Mouse (Mus musculus) brain, embryonic 14.5 days (tissue): ENCODE measurements around the gene Golga4. TPM values are rescaled to one million over a fixed set of nuclear protein-coding genes. Genes with fewer than 3 reads are reported as not detected.

ENCODE experiments used
- DNase-seq: peaks from one replicate; pipeline ENCODE4 v3.0.0-alpha.2; 2011; ENCODE audit warnings: low read depth
- CTCF ChIP-seq: fragments of 200-500 bp; IDR thresholded peaks from 2 replicates; pipeline ENCODE4 v1.5.1; 2012; ENCODE audit warnings: inconsistent platforms, mild to moderate bottlenecking, moderate library complexity, borderline replicate concordance; ENCODE audit not compliant: insufficient read depth, insufficient read length; ENCODE audit errors: extremely low read depth
- POLR2A ChIP-seq: fragments of 200-500 bp; IDR thresholded peaks from 2 replicates; pipeline ENCODE4 v1.6.1; 2012; ENCODE audit warnings: mild to moderate bottlenecking, inconsistent platforms, borderline replicate concordance; ENCODE audit not compliant: poor library complexity, insufficient read depth, insufficient read length, severe bottlenecking; ENCODE audit errors: extremely low read depth
- polyA plus RNA-seq: library from polyadenylated mRNA; depleted of rRNA; stranded (reverse); fragments of >200 nt; gene quantifications from 2 replicates; pipeline ENCODE4 v1.2.3, GENCODE M21; 2012; rRNA removed

The Golga4 gene
- 44.5 and 60.5 TPM in 2 replicates for polyA plus RNA-seq

DNA sequence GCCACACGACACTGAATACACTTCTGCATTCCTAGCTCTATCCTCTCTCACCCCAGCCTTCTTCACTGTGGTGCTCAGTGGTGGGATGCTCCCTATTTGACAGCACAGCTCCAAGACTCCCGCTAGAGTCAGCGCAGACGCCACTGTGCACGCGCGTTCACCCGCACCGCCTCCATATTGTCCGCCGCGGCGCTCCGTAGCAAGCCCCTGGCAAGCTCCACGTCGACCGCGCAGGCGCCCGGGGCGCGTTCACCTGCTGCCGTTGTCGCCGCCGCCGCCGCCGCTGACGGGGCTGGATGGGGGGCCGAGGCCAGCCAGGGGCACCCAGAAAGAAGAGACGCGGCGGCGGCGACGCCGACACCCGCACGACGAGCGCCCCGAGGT lies at the start of gene Golga4:
Gene Golga4, plus strand, starts transcription at position 248 of the 384 bp plus-strand sequence.
- DNase-seq = peak; percentile 97
- peak; percentile 73; the same call in 1 of the 2 replicates for TF ChIP-seq POLR2A
- TF ChIP-seq CTCF = no peak

DNA sequence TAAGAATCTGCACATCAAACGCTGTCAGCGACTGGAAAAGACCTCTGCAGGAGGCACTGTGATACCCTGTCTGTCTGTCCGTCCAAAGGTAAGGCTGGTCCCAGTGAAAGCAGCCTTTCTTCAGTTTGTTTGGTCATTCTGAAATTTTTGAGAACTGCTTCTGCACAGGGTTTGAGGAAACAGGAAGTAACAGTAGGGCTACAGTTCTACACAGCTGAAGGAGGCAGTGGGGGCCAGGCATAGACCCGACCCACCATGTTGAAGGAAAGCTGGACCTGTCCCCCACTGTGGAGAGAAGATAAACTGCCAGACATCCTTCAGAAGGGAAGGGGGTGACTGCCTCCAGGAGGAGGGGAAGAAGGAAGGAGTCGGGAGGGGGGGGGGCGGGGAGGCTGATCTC lies 49.7 kb upstream of the Golga4 start:
- TF ChIP-seq CTCF (no peak), POLR2A (no peak)
- no peak for DNase-seq

DNA sequence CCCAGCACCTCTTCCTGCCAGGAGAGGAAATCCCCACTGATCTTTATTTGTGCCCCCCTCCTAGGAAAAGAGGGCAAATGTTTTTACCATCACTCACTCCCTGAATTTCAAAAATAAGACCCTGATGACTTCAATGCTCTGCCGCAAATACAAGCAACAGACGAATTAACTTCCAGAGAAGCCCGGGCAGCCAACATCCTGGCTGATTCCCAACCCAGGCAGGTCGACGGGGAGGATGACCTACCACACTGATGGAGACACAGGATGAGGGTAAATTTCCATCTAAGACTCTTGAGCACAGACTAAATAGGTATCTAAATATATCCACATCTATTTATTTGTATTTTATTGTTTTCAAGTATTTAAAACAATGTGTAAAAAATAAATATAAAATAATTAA lies 48.0 kb upstream of the Golga4 start:
- no peak for DNase-seq
- TF ChIP-seq POLR2A (no peak), CTCF (no peak)

DNA sequence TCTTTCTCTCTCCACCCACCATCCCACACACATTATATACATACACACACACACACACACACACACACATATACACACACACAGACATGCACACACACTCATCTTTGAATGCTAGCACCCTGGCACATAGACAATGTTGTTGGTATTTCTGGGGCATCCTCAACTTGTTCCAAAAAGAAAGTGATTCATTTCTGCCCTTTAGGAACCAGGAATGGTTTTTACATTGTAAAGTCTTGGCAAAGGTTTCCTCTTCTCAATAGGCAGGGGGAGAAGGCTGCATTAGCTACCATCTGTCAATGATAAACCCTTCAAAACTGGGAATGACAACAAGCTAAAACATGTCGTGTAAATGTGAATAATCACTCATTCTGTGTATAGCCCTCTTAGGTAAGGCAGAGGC lies 42.0 kb upstream of the Golga4 start:
- TF ChIP-seq POLR2A = no peak
- no peak for TF ChIP-seq CTCF
- DNase-seq = no peak

DNA sequence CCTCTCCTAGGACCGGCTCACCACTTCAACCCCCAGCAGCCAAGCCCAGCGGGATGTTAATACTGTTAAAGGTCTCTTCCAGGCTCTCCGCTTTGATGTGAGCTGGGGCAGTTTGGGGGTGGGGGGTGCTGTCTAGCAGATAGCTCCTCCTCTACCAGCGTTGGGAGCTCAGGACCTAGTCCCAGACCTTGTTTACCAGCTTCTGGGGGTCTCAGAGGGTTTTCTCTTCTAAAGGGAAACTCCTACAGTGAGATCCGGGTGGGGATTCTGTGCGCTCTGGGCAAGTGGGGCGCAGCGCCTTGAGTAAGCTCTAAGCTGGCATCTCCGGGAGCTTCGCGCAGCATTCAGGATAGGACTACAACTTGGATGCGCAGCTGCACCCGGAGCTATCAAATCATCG lies 37.8 kb upstream of the Golga4 start:
- DNase-seq = peak; percentile 41
- TF ChIP-seq POLR2A = no peak

DNA sequence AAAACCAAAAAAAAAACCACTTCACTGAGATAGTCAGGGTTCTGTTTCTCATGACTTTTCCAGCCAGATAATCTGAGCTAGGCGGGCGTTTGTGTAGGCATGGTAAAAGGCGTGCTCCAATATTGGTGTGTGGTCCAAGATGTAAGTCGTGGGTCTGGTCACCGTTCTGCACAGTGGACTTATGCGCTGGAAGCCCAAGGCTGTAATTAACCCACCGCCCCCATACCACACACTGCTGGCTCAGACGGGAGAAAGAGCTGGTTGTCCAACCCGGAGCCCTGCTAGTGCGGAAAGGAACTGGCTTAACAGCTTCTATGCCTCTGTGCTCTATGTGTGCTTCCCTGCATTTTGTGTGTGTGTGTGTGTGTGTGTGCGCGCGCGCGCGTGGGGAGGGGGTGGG lies 36.8 kb upstream of the Golga4 start:
- DNase-seq = peak; percentile 47
- TF ChIP-seq CTCF (no peak), POLR2A (no peak)

DNA sequence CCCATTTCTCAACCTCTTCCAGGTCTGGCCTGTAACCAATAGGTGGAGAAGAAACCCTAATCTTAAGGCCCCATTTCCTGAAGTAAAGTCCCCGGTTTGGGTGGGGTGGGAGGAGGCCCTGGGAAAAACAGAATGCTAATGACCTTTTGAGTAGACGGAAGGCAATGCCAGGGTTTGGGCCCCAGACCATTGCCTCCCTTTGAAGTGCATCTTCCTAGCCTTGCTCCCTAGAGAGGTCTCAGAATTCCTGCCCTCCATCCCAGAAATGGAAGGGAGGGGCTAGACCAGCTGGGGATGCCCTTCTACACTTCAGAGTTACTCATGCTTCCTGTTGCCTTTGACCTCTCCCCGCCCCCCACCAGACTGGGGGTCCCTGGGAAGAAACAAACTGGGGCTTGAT lies 34.8 kb upstream of the Golga4 start:
- DNase-seq = no peak
- TF ChIP-seq POLR2A (no peak), CTCF (no peak)

DNA sequence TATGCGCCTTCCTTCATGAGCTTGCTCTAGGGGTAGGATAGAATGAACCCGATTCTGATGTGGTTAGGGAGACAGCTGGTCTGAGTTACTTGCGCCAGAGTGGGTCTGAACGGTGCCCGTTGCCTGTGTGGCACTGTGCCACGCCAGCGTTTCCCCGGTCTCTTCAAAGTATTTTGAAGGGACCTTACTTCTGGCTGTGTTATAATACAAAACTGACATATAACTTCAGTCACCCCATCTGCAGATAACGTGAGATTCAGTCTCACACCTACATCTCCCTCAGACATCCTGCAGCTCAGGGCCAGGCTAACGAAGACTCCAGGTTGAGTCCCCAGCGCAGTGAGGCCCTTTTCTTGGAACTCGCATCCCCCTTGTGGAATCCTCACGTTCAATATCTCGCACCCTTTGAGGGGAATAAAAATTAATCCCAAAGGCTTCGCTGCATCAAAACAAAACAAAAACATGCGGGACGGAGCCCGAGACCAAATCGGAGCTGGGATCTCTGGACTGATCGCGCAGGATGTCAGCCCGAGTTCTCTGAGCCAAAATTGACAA lies 29.8 kb upstream of the Golga4 start:
- DNase-seq = peak; percentile 84
- no peak for TF ChIP-seq CTCF
- no peak for TF ChIP-seq POLR2A

DNA sequence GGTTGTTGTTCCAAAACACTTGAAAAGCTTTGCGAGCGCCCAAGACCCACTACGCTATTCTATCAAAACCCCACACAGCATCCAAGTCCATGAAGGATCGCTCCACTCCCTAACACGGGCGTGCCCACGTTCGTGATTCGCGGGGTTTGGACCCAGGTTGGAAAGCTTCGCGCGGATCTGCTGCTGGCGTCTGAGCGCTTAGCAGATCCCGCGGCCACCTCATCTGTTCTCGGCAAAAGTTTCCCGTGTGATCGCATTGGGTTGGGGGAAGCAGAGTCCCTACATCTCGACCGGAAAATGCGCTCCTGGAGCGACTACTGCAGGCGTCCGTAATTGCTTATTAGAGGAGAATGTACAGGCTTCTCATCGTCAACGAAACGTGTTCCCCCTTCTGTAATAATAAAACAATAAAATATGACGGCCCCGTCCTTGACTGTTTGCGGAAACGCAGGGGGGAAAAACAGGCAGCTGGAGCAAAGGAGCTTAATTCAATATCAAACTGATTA lies 29.2 kb upstream of the Golga4 start:
- DNase-seq = peak; percentile 80
- TF ChIP-seq CTCF (no peak), POLR2A (no peak)

DNA sequence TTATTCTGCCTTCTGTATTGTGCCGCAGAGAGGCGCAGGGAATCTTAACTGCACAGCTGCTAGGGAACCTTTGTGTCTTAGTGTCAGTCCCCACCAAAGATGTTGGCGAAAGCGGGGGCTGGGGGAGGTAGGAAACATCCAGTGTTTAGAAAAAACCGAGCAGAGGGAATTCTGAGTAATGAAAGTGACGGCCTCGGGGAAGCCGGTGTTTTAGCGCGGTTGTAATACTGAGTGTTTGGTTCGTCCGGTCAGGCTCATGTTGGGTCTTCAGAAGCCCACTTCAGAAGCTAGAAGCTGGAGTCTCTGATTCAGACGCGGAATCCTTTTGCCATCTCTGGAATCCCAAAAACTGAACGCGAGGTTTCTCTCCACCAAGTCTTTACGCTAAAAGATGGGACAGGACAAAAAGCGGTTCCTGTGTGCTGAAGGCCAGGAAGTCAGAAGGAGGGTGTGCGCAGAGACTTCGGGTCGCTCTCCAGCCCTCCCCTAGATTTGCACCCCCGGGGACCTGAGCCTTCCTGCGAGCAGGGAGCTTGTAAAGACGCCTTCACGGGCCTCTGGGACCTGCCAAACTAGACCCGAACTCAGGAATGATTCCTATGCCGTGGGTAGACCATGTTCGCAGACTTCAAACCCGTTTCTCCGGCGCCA lies 28.7 kb upstream of the Golga4 start:
- TF ChIP-seq POLR2A (no peak), CTCF (no peak)
- DNase-seq = no peak

DNA sequence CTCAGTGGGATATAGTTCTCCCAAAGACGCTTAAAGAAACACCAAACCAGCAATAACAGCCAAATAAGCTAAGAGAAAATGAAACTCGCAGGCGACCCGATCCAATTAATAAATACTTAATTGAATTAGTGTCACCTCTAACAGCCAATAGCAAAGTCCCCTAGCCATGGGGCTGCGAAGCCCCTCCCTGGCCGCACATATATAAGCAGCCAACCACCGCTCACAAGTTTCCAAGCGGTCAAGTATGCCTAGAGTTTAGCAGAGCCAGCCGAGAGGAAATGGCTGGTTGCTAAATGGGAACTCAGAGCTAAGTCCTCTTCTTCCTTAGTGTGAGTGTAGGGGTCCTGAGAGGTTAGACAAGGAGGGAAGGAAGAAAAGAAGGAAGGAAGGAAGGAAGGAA lies 28.1 kb upstream of the Golga4 start, which contains the start of gene Eomes:
Gene Eomes, plus strand, starts transcription at position 252 of the 400 bp plus-strand sequence.
- TF ChIP-seq CTCF (no peak), POLR2A (no peak)
- peak; percentile 80 for DNase-seq

DNA sequence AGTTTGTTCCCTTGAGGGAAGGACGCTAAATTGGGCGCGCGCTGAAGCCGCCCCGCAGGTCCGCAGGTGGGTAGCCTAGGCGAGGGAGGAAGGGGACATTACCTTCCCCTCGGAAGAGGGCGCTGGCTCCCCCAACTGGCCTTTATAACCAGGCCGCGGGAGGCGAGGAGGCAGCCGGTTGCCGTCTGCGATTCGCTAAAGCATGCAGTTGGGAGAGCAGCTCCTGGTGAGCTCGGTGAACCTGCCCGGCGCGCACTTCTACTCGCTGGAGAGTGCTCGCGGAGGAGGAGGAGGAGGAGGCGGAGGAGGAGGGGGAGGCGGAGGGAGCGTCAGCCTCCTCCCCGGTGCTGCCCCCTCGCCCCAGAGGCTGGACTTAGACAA lies 27.6 kb upstream of the Golga4 start:
- DNase-seq = peak; percentile 65
- TF ChIP-seq POLR2A (no peak), CTCF (0 out of 2 replicates have a peak, but pooled peaks have one; percentile 12)

DNA sequence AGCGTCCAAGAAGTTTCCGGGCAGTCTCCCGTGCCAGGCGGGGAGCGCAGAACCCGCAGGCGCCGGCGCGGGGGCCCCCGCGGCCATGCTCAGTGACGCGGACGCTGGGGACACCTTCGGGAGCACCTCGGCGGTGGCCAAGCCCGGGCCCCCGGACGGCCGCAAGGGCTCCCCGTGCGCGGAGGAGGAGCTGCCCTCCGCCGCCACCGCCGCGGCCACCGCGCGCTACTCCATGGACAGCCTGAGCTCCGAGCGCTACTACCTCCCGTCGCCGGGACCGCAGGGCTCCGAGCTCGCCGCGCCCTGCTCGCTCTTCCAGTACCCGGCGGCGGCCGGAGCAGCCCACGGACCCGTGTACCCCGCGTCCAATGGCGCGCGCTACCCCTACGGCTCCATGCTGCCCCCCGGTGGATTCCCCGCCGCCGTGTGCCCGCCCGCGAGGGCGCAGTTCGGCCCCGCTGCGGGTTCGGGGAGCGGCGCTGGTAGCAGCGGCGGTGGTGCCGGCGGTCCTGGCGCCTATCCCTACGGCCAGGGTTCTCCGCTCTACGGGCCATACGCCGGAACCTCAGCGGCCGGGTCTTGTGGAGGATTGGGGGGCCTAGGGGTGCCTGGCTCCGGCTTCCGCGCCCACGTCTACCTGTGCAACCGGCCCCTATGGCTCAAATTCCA lies 27.1 kb upstream of the Golga4 start:
- TF ChIP-seq POLR2A (no peak), CTCF (peak; percentile 32; the same call in 1 of the 2 replicates)
- peak; percentile 38 for DNase-seq
